Mouse (Mus musculus) myocyte (in vitro differentiated cells): Measurements from ENCODE around the gene Klk1b3. TPM values are rescaled to one million over a fixed set of nuclear protein-coding genes. Genes with fewer than 3 reads are reported as not detected.
"Not testable (repeated sequence)": the region's sequence is repeated elsewhere in the genome, so short reads cannot be mapped to it uniquely, and the experiment has no call there.

Source experiments
- H3K27me3 ChIP-seq: one replicate; pipeline ENCODE4 v1.6.1; 2011; ENCODE audit not compliant: control insufficient read depth, insufficient read depth, insufficient read length
- H3K36me3 ChIP-seq: one replicate; pipeline ENCODE4 v1.6.1; 2011; ENCODE audit not compliant: control insufficient read depth, insufficient read depth
- H3K4me2 ChIP-seq: one replicate; pipeline ENCODE4 v1.6.1; 2011; ENCODE audit warnings: low read depth, control low read depth
- H3K4me3 ChIP-seq: one replicate; pipeline ENCODE4 v1.5.1; 2011; ENCODE audit warnings: mild to moderate bottlenecking, control low read depth, moderate library complexity
- H3K79me2 ChIP-seq: one replicate; pipeline ENCODE4 v1.6.1; 2011; ENCODE audit not compliant: control insufficient read depth, insufficient read depth
- H3ac ChIP-seq: one replicate; pipeline ENCODE4 v1.6.1; 2011; ENCODE audit not compliant: control insufficient read depth, insufficient read length
- CEBPB ChIP-seq: IDR thresholded peaks from 2 replicates; pipeline ENCODE4 v1.6.1; 2011; ENCODE audit warnings: mild to moderate bottlenecking, moderate library complexity; ENCODE audit not compliant: poor library complexity, insufficient read depth, severe bottlenecking
- E2F4 ChIP-seq: IDR thresholded peaks from one replicate; pipeline ENCODE4 v1.6.1; 2011; ENCODE audit warnings: mild to moderate bottlenecking, control low read depth, moderate library complexity; ENCODE audit not compliant: insufficient read depth
- MAX ChIP-seq: IDR thresholded peaks from one replicate; pipeline ENCODE4 v1.6.1; 2011; ENCODE audit warnings: low read depth, mild to moderate bottlenecking, control low read depth
- MYOD1 ChIP-seq, 3 experiments: IDR thresholded peaks; one replicate each; pipeline ENCODE4 v1.6.1; 2011; ENCODE audit warnings: control low read depth in 2 of 3, low read depth in 2 of 3, mild to moderate bottlenecking in 2 of 3, moderate library complexity in 1 of 3; ENCODE audit not compliant: insufficient read length in 2 of 3, control insufficient read depth in 1 of 3
- MYOG ChIP-seq, 3 experiments: IDR thresholded peaks; one replicate each; pipeline ENCODE4 v1.6.1; 2011; ENCODE audit warnings: control low read depth in 2 of 3, low read depth in 2 of 3, mild to moderate bottlenecking in 2 of 3; ENCODE audit not compliant: insufficient read length in 2 of 3, control insufficient read depth in 1 of 3, insufficient read depth in 1 of 3
- POLR2A ChIP-seq: IDR thresholded peaks from one replicate; pipeline ENCODE4 v1.6.1; 2011; ENCODE audit warnings: low read depth, mild to moderate bottlenecking, control low read depth, moderate library complexity; ENCODE audit not compliant: insufficient read length
- POLR2AphosphoS2 ChIP-seq: IDR thresholded peaks from one replicate; pipeline ENCODE4 v1.6.1; 2011; ENCODE audit warnings: low read depth, control low read depth; ENCODE audit not compliant: insufficient read length
- REST ChIP-seq: IDR thresholded peaks from one replicate; pipeline ENCODE4 v1.6.1; 2011; ENCODE audit warnings: mild to moderate bottlenecking, control low read depth, moderate library complexity; ENCODE audit not compliant: insufficient read depth, insufficient read length
- SRF ChIP-seq: IDR thresholded peaks from one replicate; pipeline ENCODE4 v1.6.1; 2011; ENCODE audit warnings: low read depth; ENCODE audit not compliant: control insufficient read depth, insufficient read length
- TCF12 ChIP-seq: IDR thresholded peaks from one replicate; pipeline ENCODE4 v1.6.1; 2011; ENCODE audit warnings: mild to moderate bottlenecking, control low read depth; ENCODE audit not compliant: poor library complexity, insufficient read depth, severe bottlenecking
- TCF3 ChIP-seq: IDR thresholded peaks from one replicate; pipeline ENCODE4 v1.6.1; 2011; ENCODE audit warnings: low read depth, control low read depth; ENCODE audit not compliant: insufficient read length
- USF1 ChIP-seq: IDR thresholded peaks from one replicate; pipeline ENCODE4 v1.6.1; 2011; ENCODE audit warnings: low read depth, mild to moderate bottlenecking, control low read depth, moderate library complexity
- polyA plus RNA-seq: library from polyadenylated mRNA; unstranded; fragments of >200 nt; fragmentation: generic; extraction: Trizol; gene quantifications from one replicate; pipeline ENCODE4 v1.2.1, GENCODE M21; 2012; ENCODE audit warnings: missing spikeins

The Klk1b3 gene
- polyA plus RNA-seq, 1 experiment: not detected

DNA sequence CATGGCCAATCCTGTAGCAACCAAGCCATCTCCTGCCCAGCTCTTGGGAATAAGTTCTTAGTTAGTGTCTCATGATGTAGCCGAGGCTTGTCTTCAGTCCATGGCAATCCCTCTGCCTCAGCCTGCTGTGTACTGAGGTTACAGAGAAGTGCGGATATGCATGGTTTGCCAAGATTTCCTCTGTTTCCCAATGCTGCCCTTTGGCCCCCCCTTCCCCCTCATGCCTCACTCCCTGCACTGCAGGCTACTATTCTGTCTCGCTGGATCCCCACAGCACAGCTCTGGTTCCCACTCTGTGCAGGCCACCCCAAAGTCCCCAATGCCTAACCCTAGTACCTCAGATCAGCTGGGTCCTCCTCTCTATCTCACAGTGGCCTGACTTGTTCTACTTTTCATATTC is 10.3 kb downstream of the Klk1b3 start:
- no peaks in the 10 kb centered on the region for H3K27me3 ChIP-seq
- H3K79me2 ChIP-seq: no peaks in the 10 kb centered on the region
- H3K4me3 ChIP-seq: no peak overlapping the region
- no peaks in the 10 kb centered on the region for H3K36me3 ChIP-seq
- no peak overlapping the region for H3K4me2 ChIP-seq
- TF ChIP-seq MYOD1 (IDR thresholded peaks at IDR 0.05; ENCODE audit: control insufficient read depth in 1 of 3, insufficient read length in 2 of 3, low read depth in 2 of 3) (no peak), MYOG (IDR thresholded peaks at IDR 0.05; ENCODE audit: control insufficient read depth in 1 of 3, insufficient read depth in 1 of 3, insufficient read length in 2 of 3, low read depth in 2 of 3) (no peak), TCF12 (no peak), TCF3 (no peak), SRF (no peak), POLR2AphosphoS2 (no peak), E2F4 (no peak), MAX (no peak), CEBPB (no peak), POLR2A (no peak), USF1 (no peak), REST (no peak)
- no peak overlapping the region for H3ac ChIP-seq

DNA sequence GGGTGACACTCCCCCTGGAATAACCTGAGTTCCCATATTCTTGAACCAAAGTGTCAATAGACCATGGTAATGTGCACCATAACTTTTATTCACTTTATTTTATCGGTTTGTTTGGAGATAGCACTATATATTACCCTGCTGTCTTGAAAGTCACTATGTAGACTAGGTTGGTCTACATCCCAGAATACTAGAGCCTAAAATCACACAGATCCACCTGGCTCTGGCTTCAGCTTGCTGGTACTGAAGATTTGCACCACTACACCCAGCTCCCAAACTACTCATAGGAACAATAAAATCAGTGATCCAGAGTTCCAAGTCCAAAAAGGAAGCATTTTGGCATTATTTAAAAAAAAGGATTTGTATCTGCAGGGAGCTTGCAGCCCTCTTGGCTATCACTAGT is 17.7 kb downstream of the Klk1b3 start, which contains the start of gene Klk1b5:
TSS of gene Klk1b5 (plus strand) at position 301 of the 400 bp plus-strand sequence.
- Histone ChIP-seq H3ac (no peak within 1 kb of the TSS), H3K4me2 (no peak within 1 kb of the TSS), H3K4me3 (no peak within 1 kb of the TSS), H3K27me3 (peaks cover 7% of the 10 kb centered on the region), H3K36me3 (no peaks in the 10 kb centered on the region), H3K79me2 (no peaks in the 10 kb centered on the region)
- TF ChIP-seq MYOD1 (IDR thresholded peaks at IDR 0.05; ENCODE audit: control insufficient read depth in 1 of 3, insufficient read length in 2 of 3, low read depth in 2 of 3) (no peak), TCF3 (no peak), SRF (no peak), MAX (no peak), POLR2A (no peak), USF1 (no peak), POLR2AphosphoS2 (no peak), CEBPB (no peak), REST (no peak), MYOG (IDR thresholded peaks at IDR 0.05; ENCODE audit: control insufficient read depth in 1 of 3, insufficient read depth in 1 of 3, insufficient read length in 2 of 3, low read depth in 2 of 3) (no peak), E2F4 (no peak), TCF12 (no peak)

DNA sequence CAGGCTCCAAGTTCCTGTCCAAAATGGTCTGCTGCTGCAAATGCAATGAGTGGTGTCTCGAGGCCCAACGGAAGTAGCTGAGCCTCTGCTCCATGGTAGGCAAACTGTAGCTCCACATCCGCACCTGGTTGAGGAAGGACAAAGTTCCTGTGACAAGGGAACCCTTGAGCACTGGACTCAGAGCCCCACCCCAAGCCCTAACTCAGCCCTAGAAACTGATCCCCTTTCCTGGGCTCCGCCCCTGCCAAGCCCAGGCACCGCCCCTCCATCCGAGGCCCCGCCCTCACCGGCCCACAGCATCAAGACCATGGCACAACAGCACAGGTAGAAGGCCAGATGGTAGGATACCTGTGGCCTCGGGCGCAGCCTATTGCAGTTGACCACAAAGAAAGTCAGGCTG is 23.6 kb downstream of the Klk1b3 start:
- H3K4me3 ChIP-seq, H3K27me3 ChIP-seq, H3K36me3 ChIP-seq, H3K4me2 ChIP-seq, H3K79me2 ChIP-seq, H3ac ChIP-seq: not testable (repeated sequence)

DNA sequence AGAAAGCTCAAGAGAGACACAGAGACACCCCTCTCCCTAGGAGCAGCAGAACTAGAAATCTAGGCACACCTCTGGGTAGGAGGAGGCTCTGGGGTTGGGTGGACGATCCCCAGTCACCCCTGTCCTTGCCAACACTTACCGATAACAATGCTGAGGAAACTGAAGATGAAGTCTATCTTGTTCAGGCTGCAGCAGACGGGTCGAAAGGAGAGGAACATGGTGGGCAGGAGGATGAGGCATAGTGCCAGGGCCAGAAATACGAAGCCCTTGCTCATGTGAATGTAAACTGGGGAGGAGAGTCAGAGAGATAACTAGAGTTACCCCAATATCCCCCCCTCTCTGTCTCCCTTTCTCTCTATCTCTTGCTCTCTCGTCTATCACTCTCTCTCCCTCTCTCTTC is 24.3 kb downstream of the Klk1b3 start:
- H3K79me2 ChIP-seq, H3K4me2 ChIP-seq, H3ac ChIP-seq, H3K36me3 ChIP-seq, H3K4me3 ChIP-seq: not testable (repeated sequence)
- H3K27me3 ChIP-seq: peaks cover 12% of the 10 kb centered on the region

DNA sequence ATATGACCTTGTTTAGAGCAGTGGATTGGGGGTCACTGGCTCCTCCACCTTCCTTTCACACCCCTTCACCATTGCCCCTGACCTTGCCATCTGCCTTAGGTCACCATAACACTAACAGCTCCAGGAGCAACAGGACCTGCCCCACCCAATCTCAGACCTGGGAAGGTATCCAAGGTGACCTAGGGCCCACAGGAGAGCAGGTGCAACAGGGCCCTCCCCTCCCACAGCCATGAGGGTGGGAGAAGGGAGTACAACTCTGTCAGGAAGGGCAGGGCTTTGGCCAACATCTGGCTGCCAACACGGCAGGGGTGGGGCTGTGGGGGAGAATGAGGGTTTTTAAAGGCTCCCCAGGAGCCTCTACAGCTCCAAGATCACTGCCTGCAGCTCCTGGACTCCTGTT is 27.1 kb downstream of the Klk1b3 start, which contains the start of gene Klk1:
TSS of gene Klk1 (plus strand) at position 285 of the 400 bp plus-strand sequence.
- Histone ChIP-seq H3K4me2 (no peak within 1 kb of the TSS), H3ac (no peak within 1 kb of the TSS), H3K79me2 (no peaks in the 10 kb centered on the region), H3K4me3 (no peak within 1 kb of the TSS), H3K36me3 (no peaks in the 10 kb centered on the region), H3K27me3 (peaks cover 33% of the 10 kb centered on the region)
- no peak for TF ChIP-seq MYOD1 (IDR thresholded peaks at IDR 0.05; ENCODE audit: control insufficient read depth in 1 of 3, insufficient read length in 2 of 3, low read depth in 2 of 3)
- TF ChIP-seq SRF: no peak
- TF ChIP-seq CEBPB: no peak
- no peak for TF ChIP-seq E2F4
- TF ChIP-seq MAX: no peak

DNA sequence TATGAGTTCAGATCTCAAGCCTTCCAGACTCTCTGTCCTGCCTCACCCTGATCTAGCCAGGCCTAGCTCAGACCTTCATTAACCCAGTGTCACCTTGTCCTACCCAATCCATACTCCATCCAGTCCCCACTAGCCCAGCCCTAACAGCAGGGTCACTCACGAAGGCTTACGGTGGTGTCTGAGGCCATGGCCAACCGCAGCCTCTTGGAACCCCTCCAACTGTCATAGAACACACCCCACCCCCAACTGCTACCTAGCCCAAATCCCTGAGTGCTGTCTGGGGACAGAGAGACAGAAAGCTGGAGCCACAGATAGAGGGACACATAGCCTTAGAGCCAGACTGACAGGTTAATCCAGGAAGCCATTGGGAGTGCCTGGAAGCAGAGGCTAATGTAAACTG is 37.9 kb downstream of the Klk1b3 start, which contains the start of gene Gm36864:
TSS of gene Gm36864 (plus strand) at position 269 of the 400 bp plus-strand sequence.
- H3K4me3 ChIP-seq: no peak within 1 kb of the TSS
- no peak for TF ChIP-seq E2F4
- no peak for TF ChIP-seq MAX
- TF ChIP-seq MYOD1 (IDR thresholded peaks at IDR 0.05; ENCODE audit: control insufficient read depth in 1 of 3, insufficient read length in 2 of 3, low read depth in 2 of 3): no peak
- no peak for TF ChIP-seq USF1
- no peak for TF ChIP-seq TCF3
- no peak for TF ChIP-seq CEBPB
- no peak for TF ChIP-seq MYOG (IDR thresholded peaks at IDR 0.05; ENCODE audit: control insufficient read depth in 1 of 3, insufficient read depth in 1 of 3, insufficient read length in 2 of 3, low read depth in 2 of 3)
- TF ChIP-seq REST: no peak
- no peak for TF ChIP-seq POLR2A
- no peak for TF ChIP-seq POLR2AphosphoS2
- no peak for TF ChIP-seq SRF
- no peak for TF ChIP-seq TCF12
- H3K79me2 ChIP-seq: no peaks in the 10 kb centered on the region
- no peaks in the 10 kb centered on the region for H3K36me3 ChIP-seq
- H3K27me3 ChIP-seq: peaks cover 30% of the 10 kb centered on the region
- no peak within 1 kb of the TSS for H3ac ChIP-seq
- H3K4me2 ChIP-seq: no peak within 1 kb of the TSS
